Mouse (Mus musculus) kidney, adult 2 months (tissue): ENCODE results near the gene Kcnb1.

Source experiments
- CTCF ChIP-seq: fragments of 200-500 bp; conservative IDR thresholded peaks from 2 replicates; pipeline ENCODE4 v1.5.1; 2011; ENCODE audit warnings: low read depth, mild to moderate bottlenecking, control low read depth, low read length, moderate library complexity, mixed read lengths; ENCODE audit not compliant: insufficient read depth, insufficient read length
- POLR2A ChIP-seq: fragments of 200-500 bp; IDR thresholded peaks from one replicate; pipeline ENCODE4 v1.6.1; 2011; ENCODE audit warnings: low read depth, low read length, control low read depth

DNA sequence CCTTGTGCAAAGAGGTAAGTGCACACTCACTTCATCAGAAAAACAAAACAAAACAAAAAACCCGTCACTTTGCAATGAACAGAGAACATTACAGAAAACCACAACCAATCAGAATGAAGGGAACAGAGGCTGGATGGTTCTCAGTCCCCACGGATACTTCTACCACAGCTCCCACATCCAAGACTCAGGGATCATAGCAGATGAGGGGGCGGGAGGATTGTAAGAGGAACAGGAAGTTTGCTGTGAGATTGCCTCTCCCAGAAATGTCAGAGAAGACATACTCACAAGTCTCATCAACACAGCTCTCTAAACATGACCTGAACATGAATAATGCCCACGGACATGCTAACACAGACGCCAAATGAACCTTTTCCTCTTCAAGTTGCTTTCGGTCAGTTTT, 40.9 kb downstream of the Kcnb1 start:
- TF ChIP-seq CTCF (no peak), POLR2A (no peak)
